Mouse (Mus musculus): ENCODE measurements at regions not wholly inside any gene's neighbourhood (a gene's known extent, or its start where the extent isn't known, plus 50 kb on each side); places are given as distances from the start of the nearest gene placed in this dataset.

DNA sequence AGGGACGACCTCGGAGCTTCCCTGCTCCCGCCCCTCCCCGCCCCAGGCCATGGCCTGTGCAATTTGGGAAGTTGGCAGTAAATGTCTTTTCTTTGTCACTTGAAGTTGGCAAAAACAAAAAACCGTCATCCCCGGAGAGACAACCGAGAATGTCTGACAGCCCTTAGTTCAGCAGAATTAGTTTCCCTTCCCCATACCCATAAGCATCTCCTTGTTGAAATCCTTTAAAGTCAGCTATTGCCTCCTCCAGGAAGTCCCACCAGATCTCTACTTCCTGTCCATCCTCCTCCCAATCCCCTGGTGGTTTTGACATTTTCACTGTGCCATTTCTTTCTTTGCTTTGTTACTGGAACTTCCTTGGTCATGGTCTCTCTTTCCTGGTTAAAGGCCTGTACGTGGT is 54.8 kb downstream of the Foxb1 start:
- H3K27ac ChIP-seq (ENCODE audit: control insufficient read depth, low read depth, low read length) = no peak overlapping the region
- no peaks in the 10 kb centered on the region for H3K27me3 ChIP-seq (ENCODE audit: control insufficient read depth in 1 of 2, insufficient read depth in 2 of 2, low read length in 2 of 2)
- H3K9ac ChIP-seq (ENCODE audit: control insufficient read depth, low read depth, low read length, poor library complexity, severe bottlenecking) = no peak overlapping the region
- no peaks in the 10 kb centered on the region for H3K9me3 ChIP-seq (replicated peaks; ENCODE audit: insufficient read depth, low read length)
- no peak overlapping the region for H3K4me3 ChIP-seq (ENCODE audit: control insufficient read depth in 1 of 2, insufficient read depth in 1 of 2, low read depth in 2 of 2, low read length in 2 of 2)
- TF ChIP-seq USF1 (IDR thresholded peaks at IDR 0.05; ENCODE audit: low read depth, low read length) (no peak), NRF1 (IDR thresholded peaks at IDR 0.05; ENCODE audit: insufficient read depth, low read depth, low read length, poor library complexity, severe bottlenecking) (no peak), ZKSCAN1 (IDR thresholded peaks at IDR 0.05; ENCODE audit: low read depth, low read length) (no peak), POLR2A (IDR thresholded peaks at IDR 0.05; ENCODE audit: control insufficient read depth in 1 of 2, insufficient read depth in 1 of 2, low read depth in 1 of 2, low read length in 2 of 2, poor library complexity in 1 of 2) (no peak), E2F4 (IDR thresholded peaks at IDR 0.05; ENCODE audit: borderline replicate concordance, low read depth, low read length) (no peak), ETS1 (IDR thresholded peaks at IDR 0.05; ENCODE audit: low read depth, low read length) (no peak), TCF12 (IDR thresholded peaks at IDR 0.05; ENCODE audit: low read depth, low read length) (no peak), TAL1 (IDR thresholded peaks at IDR 0.05; ENCODE audit: low read length) (no peak), GATA1 (IDR thresholded peaks at IDR 0.05; ENCODE audit: low read depth, low read length) (no peak), ELF1 (IDR thresholded peaks at IDR 0.05; ENCODE audit: low read depth, low read length) (no peak), ZMIZ1 (IDR thresholded peaks at IDR 0.05; ENCODE audit: low read depth, low read length) (no peak), CHD2 (IDR thresholded peaks at IDR 0.05; ENCODE audit: low read length) (no peak), TBP (IDR thresholded peaks at IDR 0.05; ENCODE audit: low read depth, low read length) (no peak), MXI1 (IDR thresholded peaks at IDR 0.05; ENCODE audit: low read depth, low read length) (no peak)
- H3K4me1 ChIP-seq (ENCODE audit: control insufficient read depth in 1 of 2, insufficient read depth in 2 of 2, low read length in 2 of 2) = no peaks in the 10 kb centered on the region
- H3K79me2 ChIP-seq (ENCODE audit: control insufficient read depth, insufficient read depth, low read length, poor library complexity) = no peaks in the 10 kb centered on the region
- DNase-seq (ENCODE audit: low read depth, low spot score) = no peak
- no peaks in the 10 kb centered on the region for H3K36me3 ChIP-seq (ENCODE audit: control insufficient read depth in 1 of 2, insufficient read depth in 2 of 2, low read length in 2 of 2)

DNA sequence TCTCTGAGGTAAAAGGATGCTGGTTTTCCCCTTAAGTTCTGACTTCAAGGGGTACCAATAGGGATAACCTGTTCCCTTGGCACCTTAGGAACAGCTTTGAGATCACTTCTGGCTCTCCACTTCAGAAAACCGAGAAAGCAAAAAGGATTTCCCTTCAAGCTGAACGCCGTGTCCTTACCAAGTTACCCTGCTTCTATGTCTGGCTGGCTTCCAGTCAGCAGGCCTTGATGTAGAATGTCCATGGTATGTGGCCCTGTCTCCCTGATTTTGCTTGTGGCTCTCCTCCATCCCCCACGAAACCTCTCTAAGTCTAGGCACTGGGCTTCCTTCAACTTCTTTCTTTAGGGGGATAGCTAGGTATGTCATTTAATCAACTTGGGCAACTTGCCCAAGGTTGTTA is 55.7 kb downstream of the Foxb1 start:
- Histone ChIP-seq H3K79me2 (ENCODE audit: control insufficient read depth, insufficient read depth, low read length, poor library complexity) (no peaks in the 10 kb centered on the region), H3K4me3 (ENCODE audit: control insufficient read depth in 1 of 2, insufficient read depth in 1 of 2, low read depth in 2 of 2, low read length in 2 of 2) (no peak overlapping the region), H3K27ac (ENCODE audit: control insufficient read depth, low read depth, low read length) (no peak overlapping the region), H3K4me1 (ENCODE audit: control insufficient read depth in 1 of 2, insufficient read depth in 2 of 2, low read length in 2 of 2) (no peaks in the 10 kb centered on the region), H3K9ac (ENCODE audit: control insufficient read depth, low read depth, low read length, poor library complexity, severe bottlenecking) (no peak overlapping the region), H3K36me3 (ENCODE audit: control insufficient read depth in 1 of 2, insufficient read depth in 2 of 2, low read length in 2 of 2) (no peaks in the 10 kb centered on the region), H3K27me3 (ENCODE audit: control insufficient read depth in 1 of 2, insufficient read depth in 2 of 2, low read length in 2 of 2) (no peaks in the 10 kb centered on the region), H3K9me3 (replicated peaks; ENCODE audit: insufficient read depth, low read length) (no peaks in the 10 kb centered on the region)
- DNase-seq (ENCODE audit: low read depth, low spot score) = no peak
- TF ChIP-seq EP300 (IDR thresholded peaks at IDR 0.05; ENCODE audit: low read depth in 1 of 2, low read length in 2 of 2) = no peak

- Histone ChIP-seq H3K4me1 (ENCODE audit: control insufficient read depth in 1 of 2, insufficient read depth in 2 of 2, low read length in 2 of 2) (no peaks in the 10 kb centered on the region), H3K79me2 (ENCODE audit: control insufficient read depth, insufficient read depth, low read length, poor library complexity) (no peaks in the 10 kb centered on the region), H3K27ac (ENCODE audit: control insufficient read depth, low read depth, low read length) (no peak overlapping the region), H3K36me3 (ENCODE audit: control insufficient read depth in 1 of 2, insufficient read depth in 2 of 2, low read length in 2 of 2) (no peaks in the 10 kb centered on the region), H3K27me3 (ENCODE audit: control insufficient read depth in 1 of 2, insufficient read depth in 2 of 2, low read length in 2 of 2) (no peaks in the 10 kb centered on the region), H3K4me3 (ENCODE audit: control insufficient read depth in 1 of 2, insufficient read depth in 1 of 2, low read depth in 2 of 2, low read length in 2 of 2) (no peak overlapping the region), H3K9me3 (replicated peaks; ENCODE audit: insufficient read depth, low read length) (no peaks in the 10 kb centered on the region), H3K9ac (ENCODE audit: control insufficient read depth, low read depth, low read length, poor library complexity, severe bottlenecking) (no peak overlapping the region)
- TF ChIP-seq CHD1 (IDR thresholded peaks at IDR 0.05; ENCODE audit: low read depth, low read length) (no peak), GABPA (IDR thresholded peaks at IDR 0.05; ENCODE audit: low read depth, low read length) (no peak), CTCF (IDR thresholded peaks at IDR 0.05 in 2 of 3, conservative IDR thresholded peaks at IDR 0.05 in 1 of 3; ENCODE audit: control insufficient read depth in 1 of 3, insufficient read depth in 1 of 3, low read depth in 2 of 3, low read length in 3 of 3, poor library complexity in 1 of 3, severe bottlenecking in 1 of 3) (no peak), ZMIZ1 (IDR thresholded peaks at IDR 0.05; ENCODE audit: low read depth, low read length) (no peak), ZNF384 (IDR thresholded peaks at IDR 0.05; ENCODE audit: low read depth, low read length) (no peak), SMC3 (IDR thresholded peaks at IDR 0.05; ENCODE audit: low read depth, low read length) (no peak), POLR2AphosphoS5 (IDR thresholded peaks at IDR 0.05; ENCODE audit: borderline replicate concordance, low read depth, low read length) (no peak), JUND (IDR thresholded peaks at IDR 0.05; ENCODE audit: low read depth, low read length) (no peak), UBTF (IDR thresholded peaks at IDR 0.05; ENCODE audit: borderline replicate concordance, insufficient read depth, low read depth, low read length) (no peak), POLR2A (IDR thresholded peaks at IDR 0.05; ENCODE audit: control insufficient read depth in 1 of 2, insufficient read depth in 1 of 2, low read depth in 1 of 2, low read length in 2 of 2, poor library complexity in 1 of 2) (no peak)
- DNase-seq (ENCODE audit: low read depth, low spot score) = no peak
Observed at GRCm38 (mm10) chr9:69703731-69704130, 57.0 kb downstream of the Foxb1 start.

All from MEL (cell line).